Mouse (Mus musculus) ovary, postnatal 10 days (tissue): ENCODE measurements at regions not wholly inside any gene's neighbourhood (a gene's known extent, or its start where the extent isn't known, plus 50 kb on each side); places are given as distances from the start of the nearest gene placed in this dataset.

ENCODE experiments used
- DNase-seq: peaks from one replicate; pipeline ENCODE4 v3.0.0; 2022; ENCODE audit warnings: low spot score

DNA sequence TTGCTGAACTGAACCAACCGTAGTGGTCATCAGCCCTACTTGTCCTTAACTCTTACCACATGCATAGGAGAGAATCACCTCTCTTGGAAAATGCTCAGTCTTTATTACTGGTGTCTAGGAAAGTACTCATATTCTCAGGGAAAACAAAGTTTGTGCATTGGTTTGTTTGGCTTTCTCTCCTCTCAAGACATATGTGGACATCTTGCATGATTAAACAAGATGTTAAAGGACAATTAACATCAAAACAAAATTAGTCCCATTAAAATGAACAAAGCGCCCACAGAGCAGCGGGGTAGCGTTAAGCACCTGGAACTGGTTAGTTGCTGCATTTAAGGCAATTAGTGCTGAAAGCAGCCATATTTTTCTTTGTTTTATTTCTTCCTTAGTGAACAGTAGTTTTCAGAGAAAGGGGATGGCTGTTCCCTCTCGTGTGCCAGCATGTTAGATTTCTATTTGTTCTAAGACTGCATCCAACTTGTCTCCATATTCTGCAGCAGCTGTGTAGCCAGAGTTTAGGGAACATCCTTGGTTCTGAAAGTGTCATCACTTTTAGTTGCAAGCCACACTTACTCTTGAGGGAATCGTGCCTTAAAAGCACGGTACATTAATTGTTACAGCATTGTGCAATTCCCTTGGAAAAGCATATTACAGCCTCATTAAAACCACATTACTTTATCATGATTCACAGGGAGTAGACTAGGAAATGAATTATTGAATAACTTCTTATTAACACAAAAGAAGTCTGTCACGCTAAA is 137.7 kb downstream of the Ube2u start:
- DNase-seq, result no peak

DNA sequence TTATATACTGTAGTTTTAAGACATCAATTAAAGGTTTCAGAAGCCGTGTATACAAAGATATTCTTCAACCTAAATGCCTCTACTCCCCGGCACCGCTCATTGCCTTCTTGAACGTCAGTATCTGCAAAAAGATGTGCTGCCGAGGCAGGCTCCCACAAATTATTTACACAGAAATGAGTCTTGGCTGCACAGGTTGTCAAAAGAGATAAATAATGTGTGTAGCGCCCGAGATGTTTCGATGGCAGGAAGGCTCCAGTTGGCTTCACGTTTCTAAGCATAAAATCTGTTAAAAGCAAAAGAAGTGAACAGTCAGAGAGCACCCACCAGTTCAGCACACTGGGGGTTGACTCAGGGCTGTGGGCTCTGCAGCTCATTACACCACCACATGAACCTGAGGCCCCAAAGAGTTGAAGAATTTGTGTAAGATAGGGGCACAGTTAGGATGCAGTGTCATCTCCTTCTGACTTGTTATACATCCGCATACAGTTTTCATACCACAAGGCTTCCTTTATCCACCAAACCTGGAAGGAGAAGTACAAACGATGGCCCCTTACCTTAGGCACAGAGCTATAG is 138.4 kb downstream of the Ube2u start:
- DNase-seq, result no peak

DNA sequence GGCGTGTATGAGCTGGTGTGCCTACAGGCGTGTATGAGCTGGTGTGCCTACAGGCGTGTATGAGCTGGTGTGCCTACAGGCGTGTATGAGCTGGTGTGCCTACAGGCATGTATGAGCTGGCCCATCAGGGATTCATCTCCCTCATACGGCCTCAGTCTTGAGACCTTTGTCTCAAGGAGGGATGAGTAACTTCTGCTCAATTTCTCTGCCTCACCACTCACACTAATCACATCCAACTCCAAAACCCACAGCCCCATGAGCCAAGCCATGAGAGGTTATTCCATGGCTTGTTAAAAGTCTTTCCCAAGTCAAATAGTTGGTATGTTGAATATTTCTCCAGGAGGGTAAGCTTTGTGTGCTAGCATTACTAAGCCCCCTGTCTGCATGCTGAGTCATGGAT is 146.0 kb downstream of the Ube2u start:
- no peak for DNase-seq

DNA sequence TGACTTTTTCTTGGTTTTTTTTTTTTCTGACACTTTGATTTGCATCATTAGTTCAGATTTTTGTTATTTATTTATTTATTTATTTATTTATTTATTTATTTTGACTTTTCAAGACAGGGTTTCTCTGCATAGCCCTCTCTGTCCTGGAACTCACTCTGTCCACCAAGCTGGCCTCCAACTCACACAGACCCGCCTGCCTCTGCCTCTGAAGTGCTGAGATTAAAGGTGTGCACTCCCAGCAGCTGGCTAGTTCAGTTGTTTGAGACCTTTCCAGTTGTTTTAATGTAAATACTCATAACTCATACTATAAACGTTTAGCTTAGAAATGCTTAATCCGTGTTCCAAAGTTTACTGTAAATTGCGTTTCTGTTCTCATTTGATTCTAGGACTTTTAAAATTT is 147.9 kb downstream of the Ube2u start:
- DNase-seq, result no peak

DNA sequence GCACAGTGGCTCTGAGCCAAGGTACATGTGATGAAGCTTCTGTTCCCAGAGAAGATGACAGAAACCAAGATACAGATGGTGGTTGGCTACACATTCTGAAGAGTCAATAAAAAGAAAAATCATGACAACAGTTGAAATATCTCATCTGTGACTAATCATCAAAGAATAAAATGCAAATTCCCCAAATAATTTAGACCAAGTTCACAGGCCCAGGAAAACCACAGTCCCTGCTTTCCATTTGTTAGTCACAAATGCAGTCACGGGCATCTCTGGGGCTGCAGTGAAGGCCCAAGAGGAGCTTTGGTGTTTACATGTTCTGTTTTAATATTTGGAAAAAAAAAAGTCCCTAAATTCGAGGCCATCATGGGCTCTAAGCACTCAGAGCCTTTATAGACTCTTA is 142.1 kb upstream of the Cachd1 start:
- DNase-seq, result no peak

DNA sequence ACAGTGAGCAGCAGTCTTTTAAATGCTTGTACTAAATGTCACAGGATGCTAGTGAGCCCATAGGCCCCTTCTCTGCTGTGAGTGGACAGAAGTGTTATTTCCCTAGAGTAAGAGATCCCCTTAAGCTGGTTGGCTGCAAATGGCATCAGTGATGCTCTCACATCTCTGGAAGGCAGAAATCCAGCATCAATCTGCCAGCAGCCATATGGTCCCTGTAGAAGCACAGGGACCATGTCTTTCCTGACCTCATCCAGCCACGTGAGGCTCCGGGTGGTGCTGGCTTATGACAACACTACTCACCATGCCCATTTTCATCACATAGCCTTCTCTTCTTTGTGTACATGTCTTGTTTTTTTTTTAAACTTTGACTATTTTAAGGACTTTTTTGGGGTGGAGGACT is 138.9 kb upstream of the Cachd1 start:
- DNase-seq, result no peak

DNA sequence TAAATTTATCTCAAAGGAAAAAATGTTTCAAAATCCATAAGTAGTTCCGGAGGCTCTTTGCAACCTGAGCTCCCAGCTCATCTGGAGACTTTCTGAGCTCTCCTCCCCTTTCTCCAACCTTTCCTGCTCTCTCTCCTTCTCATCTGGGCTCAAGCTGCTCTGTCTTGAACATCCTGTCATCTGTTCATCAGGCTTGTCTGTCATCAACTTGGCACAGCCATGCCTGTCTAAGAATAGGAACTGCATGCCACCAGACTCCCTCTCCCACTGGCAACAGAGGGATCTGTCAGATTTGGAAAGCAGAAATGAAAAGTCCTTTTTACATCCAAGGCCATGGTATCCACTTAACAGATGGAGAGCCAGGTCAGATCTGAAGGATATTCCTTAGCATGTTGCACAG is 115.3 kb upstream of the Cachd1 start:
- DNase-seq, result no peak

DNA sequence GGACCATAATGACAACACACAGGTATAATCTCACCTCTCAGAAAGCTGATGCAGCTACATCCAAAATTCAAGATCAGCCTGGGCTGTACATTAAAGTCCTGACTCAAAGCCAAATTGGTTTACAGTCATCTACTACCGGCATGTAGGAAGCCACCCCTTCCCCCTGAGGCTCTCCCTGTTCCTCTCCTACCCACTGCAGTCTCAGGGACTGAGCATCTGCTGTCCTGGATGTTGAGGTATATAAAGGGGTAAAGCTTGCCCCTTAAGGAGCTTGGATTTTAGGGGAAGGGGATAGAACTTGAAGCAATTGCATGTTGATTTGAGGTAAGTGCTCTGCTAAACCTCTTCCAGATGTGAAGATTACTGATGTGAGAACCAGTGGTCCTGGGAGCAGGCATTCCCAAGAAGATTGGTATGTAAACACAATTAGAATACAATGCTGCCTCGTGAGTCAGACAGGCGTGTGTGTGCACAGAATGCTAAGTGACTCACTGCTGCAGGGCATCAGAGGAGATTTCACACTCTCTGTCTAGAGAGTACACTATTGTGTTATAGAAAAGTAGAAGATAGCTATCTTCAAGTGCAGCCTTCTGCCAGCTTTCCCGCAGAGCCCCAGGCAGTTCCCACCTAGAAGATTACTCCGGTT is 111.7 kb upstream of the Cachd1 start:
- no peak for DNase-seq

DNA sequence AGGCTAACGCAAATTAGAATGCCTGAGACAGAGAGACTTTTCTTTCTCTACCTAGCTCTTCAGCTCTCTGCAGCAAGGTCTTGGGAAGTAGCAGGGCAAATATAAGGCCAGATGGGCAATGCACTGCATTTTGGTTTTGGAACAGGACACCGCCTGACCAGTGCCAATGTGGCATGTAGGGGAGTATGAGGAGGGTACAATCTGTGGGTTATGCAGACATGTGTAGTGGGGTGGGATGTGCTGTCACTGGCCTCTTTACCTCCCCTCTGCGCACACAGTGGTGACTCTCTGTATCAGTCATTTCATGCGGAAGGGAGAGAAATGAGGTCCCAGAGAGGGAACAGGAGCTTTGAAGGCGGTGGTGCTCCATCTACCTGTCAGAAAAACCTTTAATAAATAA is 105.9 kb upstream of the Cachd1 start:
- DNase-seq, result no peak

DNA sequence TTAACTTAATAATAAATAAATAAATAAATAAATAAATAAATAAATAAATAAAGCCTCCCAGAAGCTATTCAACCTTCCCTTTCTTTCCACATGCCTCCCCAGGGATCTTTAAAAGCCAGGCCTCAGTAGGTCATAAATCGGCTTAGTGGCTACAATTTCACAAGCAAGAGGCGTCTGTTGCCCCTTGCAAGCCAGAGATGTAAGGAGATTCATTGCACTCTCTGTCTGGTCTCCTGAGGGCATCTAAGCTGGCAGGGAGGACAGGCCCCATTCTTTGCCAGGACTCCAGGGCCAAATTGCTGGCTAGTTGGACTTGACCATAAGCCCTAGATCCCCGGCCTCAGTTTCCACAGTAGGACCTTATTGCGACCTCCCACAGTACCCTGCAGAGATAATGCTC is 101.6 kb upstream of the Cachd1 start:
- DNase-seq, result no peak

DNA sequence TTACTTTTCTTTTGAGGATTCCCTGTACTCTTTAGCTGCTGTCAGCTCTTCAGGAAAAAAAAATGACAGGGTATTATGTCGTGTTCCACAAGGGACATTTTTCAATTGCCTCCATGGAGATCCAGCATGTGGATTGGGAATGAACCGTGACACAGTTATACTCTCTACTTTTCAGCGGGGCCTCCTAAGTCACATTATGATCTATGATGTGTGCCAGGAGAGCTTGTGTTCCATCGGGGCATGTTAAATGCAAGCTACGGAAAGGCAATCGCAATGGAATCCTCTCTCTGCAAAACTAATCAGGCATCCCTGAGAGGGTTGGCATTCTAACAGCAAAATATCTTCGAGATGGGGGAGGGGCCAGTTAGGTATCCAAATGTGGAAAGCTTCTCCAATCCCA is 92.7 kb upstream of the Cachd1 start:
- DNase-seq, result no peak

DNA sequence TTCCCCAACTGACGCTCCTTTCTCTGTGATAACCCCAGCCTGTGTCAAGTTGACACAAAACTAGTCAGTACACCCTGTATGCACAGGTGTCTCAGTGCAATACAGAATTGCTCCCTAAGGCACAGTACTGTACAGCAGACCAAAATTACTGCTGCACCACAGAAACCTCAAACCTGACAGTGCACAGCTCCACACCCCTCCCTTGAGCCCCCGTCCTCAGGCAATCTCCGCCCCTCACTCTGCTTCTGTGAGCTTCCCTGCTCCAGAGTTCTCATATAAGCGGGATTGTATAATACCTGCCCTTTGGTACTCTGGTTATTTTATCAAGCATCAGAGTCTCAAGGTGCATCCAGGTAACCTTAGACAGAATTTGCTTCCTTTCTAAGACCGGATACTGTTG is 76.5 kb upstream of the Cachd1 start:
- no peak for DNase-seq

DNA sequence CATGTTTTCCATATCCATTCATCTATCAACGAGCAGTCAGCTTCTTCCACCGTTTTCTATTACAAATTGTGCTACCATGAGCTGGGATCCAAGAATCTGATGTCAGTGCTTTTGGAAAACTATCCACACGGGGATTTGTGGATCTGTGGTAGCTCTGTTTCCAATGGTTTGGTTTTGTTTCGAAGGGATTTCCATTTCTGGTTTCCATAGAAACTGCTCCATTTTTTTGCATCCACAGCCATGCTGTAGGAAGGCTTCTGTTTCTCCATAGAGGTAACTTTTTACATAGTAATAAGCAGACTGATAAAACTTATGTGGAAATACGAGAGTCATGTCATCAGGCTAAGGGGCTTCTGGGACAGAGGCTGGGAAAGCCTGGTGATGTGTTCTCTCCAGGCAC is 76.1 kb upstream of the Cachd1 start:
- DNase-seq, result no peak

DNA sequence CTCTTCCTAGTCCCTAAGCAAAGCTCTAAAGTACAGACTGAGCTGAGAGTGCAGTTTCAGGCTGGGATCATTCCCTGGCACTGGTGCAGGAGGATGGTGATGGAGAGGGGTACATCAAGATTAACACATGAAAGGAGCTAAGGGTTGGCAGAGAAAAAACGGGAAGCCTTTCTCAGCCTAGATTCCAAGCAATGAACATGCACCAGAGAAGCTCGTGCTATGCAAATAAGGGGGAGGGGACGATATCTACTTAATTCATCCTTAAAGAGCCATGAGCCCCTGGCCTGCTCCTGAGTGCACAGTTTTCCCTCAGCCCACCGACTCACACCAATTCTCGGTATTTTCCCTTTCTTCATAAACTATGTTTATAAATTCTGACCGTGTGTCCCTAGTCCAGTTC is 70.5 kb upstream of the Cachd1 start:
- no peak for DNase-seq

DNA sequence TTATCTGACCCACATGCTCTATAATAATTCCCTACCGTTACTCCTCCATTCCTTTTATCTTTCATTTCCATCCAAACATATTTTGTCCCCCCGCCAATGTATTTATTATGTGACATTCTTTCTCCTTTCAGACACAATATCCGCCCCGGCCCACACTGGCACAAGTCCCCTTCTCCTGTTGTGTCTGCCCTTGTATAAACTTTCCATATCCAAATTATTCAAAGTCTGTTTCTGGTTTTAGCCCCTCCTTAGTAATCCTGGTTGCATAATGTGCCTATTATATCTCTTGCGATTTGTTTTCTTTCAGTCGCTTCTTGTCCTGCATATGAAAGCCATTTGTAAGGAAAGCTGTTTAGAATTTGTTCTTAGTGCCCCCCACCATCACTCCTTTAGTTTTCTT is 69.3 kb upstream of the Cachd1 start:
- no peak for DNase-seq

DNA sequence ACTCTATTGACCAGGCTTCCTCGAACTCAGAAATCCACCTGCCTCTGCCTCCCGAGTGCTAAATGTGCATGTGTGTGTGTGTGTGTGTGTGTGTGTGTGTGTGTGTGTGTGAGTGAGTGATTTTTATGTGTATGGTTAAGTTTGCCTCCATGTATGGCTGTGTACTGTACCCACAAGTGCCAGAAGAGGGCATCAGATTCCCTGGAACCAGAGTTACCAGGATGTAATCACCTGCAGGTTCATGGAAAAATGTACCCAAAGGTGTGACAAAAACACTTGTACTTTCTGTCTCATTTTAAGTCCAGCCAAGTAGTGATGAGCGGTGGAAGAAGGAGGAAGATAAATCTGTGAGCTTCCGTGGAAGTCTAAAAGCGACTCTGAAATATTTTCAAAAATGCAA is 68.2 kb upstream of the Cachd1 start:
- no peak for DNase-seq

DNA sequence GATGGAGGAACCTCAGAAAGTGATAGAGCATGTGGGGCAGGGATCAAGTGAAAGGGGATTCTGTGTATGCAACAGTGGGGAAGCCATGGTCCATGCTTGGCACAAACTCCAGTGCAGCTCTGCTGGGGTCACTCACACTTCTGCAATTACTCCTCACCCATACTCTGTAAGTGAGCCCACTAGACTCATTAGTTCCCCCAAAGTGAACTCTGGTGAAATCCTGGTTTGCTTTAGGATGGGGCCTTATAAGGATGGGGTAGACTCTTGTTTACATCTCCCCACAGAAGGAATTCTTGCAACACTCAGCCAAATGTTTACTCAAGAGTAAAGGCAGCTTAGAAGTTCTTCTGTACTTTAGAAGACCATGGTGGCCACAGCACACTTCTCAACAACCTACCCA is 62.2 kb upstream of the Cachd1 start:
- no peak for DNase-seq

DNA sequence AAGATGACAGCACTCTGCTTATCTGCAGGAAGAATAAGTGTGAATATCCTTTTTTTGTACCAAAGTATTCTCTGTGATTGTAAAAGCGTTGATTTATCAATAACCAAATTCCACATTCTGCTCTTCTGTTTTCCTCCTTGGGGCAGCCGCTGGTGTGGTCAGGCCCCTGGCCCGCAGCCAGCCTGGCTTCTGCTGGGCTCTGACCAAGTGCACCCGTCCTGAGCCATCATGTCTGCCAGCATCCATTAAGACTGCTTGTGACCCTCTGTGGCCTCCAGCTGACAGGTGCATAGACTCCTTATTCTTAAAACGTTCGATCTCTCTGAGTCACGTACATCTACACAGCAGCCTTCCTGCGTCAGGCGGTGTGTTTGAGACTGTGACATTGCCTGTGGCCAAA is 58.9 kb upstream of the Cachd1 start:
- DNase-seq, result no peak

DNA sequence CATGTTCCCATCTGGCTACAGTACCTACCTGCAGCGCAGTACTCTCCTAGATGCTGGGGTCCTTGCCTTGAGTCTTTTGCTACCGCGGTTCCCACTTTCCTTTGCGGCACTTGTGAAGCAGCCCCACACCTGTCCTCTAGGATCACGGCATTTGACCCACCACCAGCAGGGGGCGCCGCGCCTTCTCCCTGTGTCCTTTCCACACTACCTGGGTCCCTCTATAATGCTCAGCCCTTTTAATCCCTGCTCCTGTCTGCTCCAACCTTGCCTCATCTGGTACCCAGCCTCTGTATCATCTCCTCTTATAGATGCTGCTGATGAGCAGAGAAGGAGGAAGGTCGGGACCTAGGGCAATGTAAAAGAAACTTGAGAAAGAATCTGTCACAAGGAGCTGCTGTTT is 53.9 kb upstream of the Cachd1 start:
- peak; percentile 31 for DNase-seq

DNA sequence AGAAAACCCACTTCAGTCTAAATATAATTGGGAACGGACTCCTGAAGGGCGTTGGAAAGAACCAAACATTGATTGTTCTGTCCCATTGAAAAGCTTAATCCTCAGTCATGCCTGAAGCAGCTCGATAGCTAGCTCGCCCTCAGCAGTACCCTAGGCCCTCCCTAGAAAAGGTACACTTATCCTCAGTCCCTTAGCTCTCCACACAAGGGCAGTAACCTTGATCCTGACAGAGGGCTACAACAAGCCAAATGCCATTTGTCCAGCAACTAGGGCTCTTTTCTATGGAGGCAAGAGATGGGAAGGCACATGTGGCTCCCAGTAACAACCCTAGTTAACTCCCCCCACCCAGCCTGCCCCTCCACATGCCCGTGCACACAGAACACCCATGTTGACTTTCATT is 53.4 kb upstream of the Cachd1 start:
- DNase-seq, result no peak

DNA sequence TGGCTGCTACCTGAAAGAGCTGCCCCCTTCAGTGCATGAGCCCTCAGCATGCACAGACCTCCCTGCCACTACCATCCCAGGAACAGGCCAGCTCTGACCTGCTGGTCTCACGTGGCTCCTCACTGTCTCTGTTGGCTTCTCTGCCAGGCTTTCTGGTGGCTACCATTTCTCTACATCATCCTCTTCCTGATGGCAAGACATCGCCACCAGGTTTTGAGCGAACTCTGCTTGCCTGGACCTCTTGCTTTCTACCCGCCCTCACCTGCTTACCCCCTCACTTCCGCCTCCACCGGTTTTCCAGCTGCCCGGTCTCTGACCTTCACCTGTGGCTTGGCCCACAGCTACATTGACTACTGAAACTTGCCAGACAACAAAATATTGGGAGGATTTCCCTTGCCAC is 50.7 kb upstream of the Cachd1 start:
- DNase-seq, result no peak

DNA sequence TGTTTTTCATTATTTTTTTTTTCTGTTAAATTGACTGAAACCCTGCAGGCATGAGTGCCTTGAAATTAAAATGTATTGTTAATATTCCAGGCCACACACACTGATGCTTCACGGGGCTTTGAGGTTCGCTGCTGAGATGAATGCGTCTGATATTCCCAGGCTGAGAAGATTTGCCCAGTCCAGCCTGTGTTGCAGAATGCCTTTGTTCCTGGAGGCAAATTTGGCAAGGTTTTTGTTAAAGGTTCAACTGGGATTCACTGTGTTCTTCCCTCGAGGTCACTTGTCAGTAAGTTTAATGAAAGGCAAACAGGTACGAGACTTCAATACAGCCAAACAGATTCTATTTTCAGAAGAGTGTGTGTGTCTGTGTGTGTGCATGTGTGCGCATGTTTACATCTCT is 50.0 kb upstream of the Cachd1 start:
- DNase-seq, result no peak
